Mouse (Mus musculus) CH12F3 (cell line): ENCODE data around the gene Mlycd.

Experiments used
- in situ Hi-C: fragments of 300-500 bp; cut with MboI; formaldehyde crosslinking; loops from 2 replicates; pipeline ENCODE4 v1.14.3; 2020; ENCODE audit warnings: low sequenced_read_pairs

Gene Mlycd

DNA sequence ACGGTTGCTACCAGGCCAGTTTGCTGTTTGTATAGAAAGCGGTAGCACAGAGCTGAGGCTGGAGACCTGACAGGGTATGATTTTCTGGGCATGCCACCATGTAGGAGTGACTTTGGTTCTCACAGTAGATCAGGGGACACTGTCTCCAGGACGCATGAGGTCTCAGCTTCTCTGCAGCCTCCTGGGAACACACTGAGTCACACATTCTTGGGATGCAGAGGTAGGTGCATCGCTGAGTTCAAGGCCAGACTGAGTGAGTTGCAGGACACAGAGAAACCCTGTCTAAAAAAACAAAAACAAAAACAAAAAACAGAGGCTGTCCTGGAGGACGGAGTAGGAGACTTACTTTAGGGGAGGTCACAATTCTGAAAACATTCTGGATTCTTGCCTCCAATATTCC, 58.2 kb downstream of the Mlycd start:
- in situ Hi-C loops, result no loop called here

DNA sequence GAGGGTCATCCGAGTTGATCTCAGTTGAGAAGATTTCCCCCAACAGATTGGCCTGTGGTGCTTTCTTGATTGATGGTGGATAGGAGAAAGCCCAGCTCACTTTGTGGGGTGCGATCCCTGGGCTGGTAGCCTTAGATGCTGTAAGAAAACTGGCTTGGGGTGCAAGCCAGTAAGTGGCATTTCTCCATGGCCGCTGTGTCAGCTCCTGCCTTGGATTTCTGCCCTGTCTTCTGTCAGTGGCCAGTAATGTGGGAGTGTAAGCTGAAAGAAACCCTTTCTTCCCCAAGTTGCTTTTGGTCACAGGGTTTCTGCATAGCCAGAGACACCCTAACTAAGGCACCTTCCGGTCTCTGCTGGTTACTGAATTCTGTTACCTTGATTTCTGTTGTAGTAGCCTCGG, 61.4 kb downstream of the Mlycd start:
- in situ Hi-C loops, result no loop called here

DNA sequence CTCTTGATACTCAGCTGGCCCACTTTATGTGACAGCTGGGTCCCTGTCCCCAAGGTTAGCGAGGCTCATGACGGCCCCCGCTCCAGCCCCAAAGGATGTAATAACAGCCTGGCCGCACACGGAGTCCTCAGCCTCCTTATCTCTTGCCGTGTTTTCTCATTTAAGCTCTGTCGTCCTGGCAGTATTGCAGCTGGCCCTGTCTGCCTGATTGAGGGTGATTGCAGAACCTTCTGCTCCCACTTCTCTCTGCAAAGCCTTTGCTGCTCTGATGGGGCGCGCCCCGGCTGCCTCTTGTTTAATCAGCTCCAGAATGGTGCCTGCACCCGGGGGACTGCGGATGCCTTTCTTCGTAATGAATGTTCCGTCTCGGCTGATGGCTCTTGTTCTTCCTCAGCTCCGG, 65.0 kb downstream of the Mlycd start:
- in situ Hi-C loops, result no loop called here
